8 mouse cellular contexts compared by ENCODE assay signal in genomic region chr1:36067611-36068010, GRCm38 (mm10). TPM values are rescaled to one million over a fixed set of nuclear protein-coding genes. Genes with fewer than 3 reads are reported as not detected.
DNase-seq lines count a peak whose midpoint lies in the region; ATAC-seq and TF ChIP-seq lines count a peak whose summit lies in the region.

No protein-coding gene starts in this region.

- H3K27ac ChIP-seq in heart, embryonic 16.5 days (ENCODE audit: low read length), result 0 out of 2 replicates have a peak overlapping the region, but pooled peaks have one; percentile 3
- peak overlapping the region; percentile 91 for H3K27ac ChIP-seq in hindbrain, embryonic 10.5 days
- H3K27ac ChIP-seq in midbrain, embryonic 10.5 days (replicated peaks), result peak overlapping the region; percentile 90

- peaks cover 48% of the 10 kb centered on the region for H3K4me1 ChIP-seq in heart, embryonic 16.5 days (ENCODE audit: control insufficient read depth, insufficient read depth, low read length)
- peaks cover 80% of the 10 kb centered on the region for H3K4me1 ChIP-seq in G1E (ENCODE audit: insufficient read depth, low read depth, low read length)
- peaks cover 88% of the 10 kb centered on the region for H3K4me1 ChIP-seq in hindbrain, embryonic 10.5 days (replicated peaks)
- H3K4me1 ChIP-seq in midbrain, embryonic 10.5 days, result peaks cover 88% of the 10 kb centered on the region

- no peaks in the 10 kb centered on the region for H3K9me3 ChIP-seq in heart, embryonic 16.5 days (replicated peaks; ENCODE audit: control insufficient read depth, low read length)
- H3K9me3 ChIP-seq in G1E (replicated peaks), result no peaks in the 10 kb centered on the region
- no peaks in the 10 kb centered on the region for H3K9me3 ChIP-seq in hindbrain, embryonic 10.5 days
- no peaks in the 10 kb centered on the region for H3K9me3 ChIP-seq in midbrain, embryonic 10.5 days (replicated peaks)

- peak overlapping the region; percentile 52 for H3K9ac ChIP-seq in heart, embryonic 16.5 days (ENCODE audit: low read length)

- intact Hi-C loops in heart, postnatal 10 days (cut with DNase I), result loop anchor here (5.0 to 10.0 kb wide), 5 partner anchors 207 to 1173 kb away; partner anchors contain the start of gene Neurl3

- DNase-seq in heart, postnatal 10 days, result no peak
- DNase-seq in G1E (ENCODE audit: low spot score), result peak; percentile 32
- no peak for DNase-seq in hindbrain, embryonic 10.5 days (ENCODE audit: low spot score)
- DNase-seq in midbrain, embryonic 10.5 days (ENCODE audit: low spot score), result no peak
- no peak for DNase-seq in ovary, postnatal 14 days (ENCODE audit: low spot score)
- DNase-seq in thymus, postnatal 25 days, result no peak
- no peak for DNase-seq in embryo, embryonic 11 days

- H3K4me3 ChIP-seq in heart, embryonic 16.5 days (ENCODE audit: low read length), result peak overlapping the region; percentile 69
- H3K4me3 ChIP-seq in G1E (ENCODE audit: low read depth, low read length), result peak overlapping the region; percentile 77
- peak overlapping the region; percentile 61 for H3K4me3 ChIP-seq in hindbrain, embryonic 10.5 days
- peak overlapping the region; percentile 83 for H3K4me3 ChIP-seq in midbrain, embryonic 10.5 days

- H3K4me2 ChIP-seq in heart, embryonic 16.5 days (ENCODE audit: low read depth, low read length), result peak overlapping the region; percentile 95

- 23% methylated on average over 12 of the region's 12 CpGs for WGBS in heart, embryonic 16.5 days
- 18% methylated on average over 12 of the region's 12 CpGs for WGBS in hindbrain, embryonic 10.5 days
- WGBS in midbrain, embryonic 10.5 days, result 21% methylated on average over 12 of the region's 12 CpGs

- TF ChIP-seq CTCF in G1E (IDR thresholded peaks at IDR 0.05; ENCODE audit: low read depth, low read length), result no peak

- H3K36me3 ChIP-seq in heart, embryonic 16.5 days (ENCODE audit: control insufficient read depth, insufficient read depth), result no peaks in the 10 kb centered on the region
- H3K36me3 ChIP-seq in G1E (replicated peaks), result peaks cover 34% of the 10 kb centered on the region
- H3K36me3 ChIP-seq in hindbrain, embryonic 10.5 days, result peaks cover 24% of the 10 kb centered on the region
- peaks cover 16% of the 10 kb centered on the region for H3K36me3 ChIP-seq in midbrain, embryonic 10.5 days

- no peak for ATAC-seq in heart, embryonic 16.5 days (replicated peaks; ENCODE audit: extremely low read depth, insufficient read depth, low FRiP score)
- ATAC-seq in G1E (ENCODE audit: extremely low read depth, insufficient number of reproducible peaks, low FRiP score, poor library complexity, severe bottlenecking), result no peak

- no peaks in the 10 kb centered on the region for H3K27me3 ChIP-seq in heart, embryonic 16.5 days (ENCODE audit: control insufficient read depth, insufficient read depth, low read length)
- H3K27me3 ChIP-seq in G1E (ENCODE audit: insufficient read depth, low read length), result peaks cover 12% of the 10 kb centered on the region
- H3K27me3 ChIP-seq in hindbrain, embryonic 10.5 days (ENCODE audit: insufficient read depth, poor library complexity, severe bottlenecking), result peaks cover 18% of the 10 kb centered on the region
- H3K27me3 ChIP-seq in midbrain, embryonic 10.5 days (ENCODE audit: low read depth, poor library complexity, severe bottlenecking), result peaks cover 21% of the 10 kb centered on the region

RNA-seq across cellular contexts. Expression of gene Hs6st1, which starts 0.6 kb away (rescaled TPM):
- polyA plus RNA-seq in heart, embryonic 16.5 days (2015; fragmentation: Nextera tagmentation; extraction: Ambion mirVana), result 3.2 and 3.8 TPM in 2 replicates
- total RNA-seq in heart, postnatal 10 days (2021), result 10 to 100 TPM; 26.4 to 35.1 TPM
- total RNA-seq in G1E (2014; fragmentation: Nextera tagmentation) (62.9 and 66.0 TPM in 2 replicates), G1E (2017) (29.3 and 32.2 TPM in 2 replicates)
- polyA plus RNA-seq in G1E (2012), result 49.9 and 54.9 TPM in 2 replicates
- 5.2 and 6.2 TPM in 2 replicates for polyA plus RNA-seq in hindbrain, embryonic 10.5 days (2016; fragmentation: Nextera tagmentation; extraction: Ambion mirVana)
- 4.9 and 5.4 TPM in 2 replicates for polyA plus RNA-seq in midbrain, embryonic 10.5 days (2016; fragmentation: Nextera tagmentation; extraction: Ambion mirVana)

Comparison
In these comparisons a context has a peak if more than half of its experiments do, and no peak if none do; other contexts are left out.
1. H3K27ac ChIP-seq: peak in every context shown above with its lines; median percentile 91 in hindbrain, embryonic 10.5 days; 90 in midbrain, embryonic 10.5 days; 3 in heart, embryonic 16.5 days.